Mouse (Mus musculus) frontal cortex, adult 2 months (tissue): ENCODE measurements around the gene Nr5a1. TPM values are rescaled to one million over a fixed set of nuclear protein-coding genes. Genes with fewer than 3 reads are reported as not detected.

Experiments
- DNase-seq, 2 experiments: peaks; one replicate each; pipeline ENCODE4 v3.0.0; 2022; ENCODE audit warnings: low spot score in 1 of 2; ENCODE audit errors: extremely low spot score in 1 of 2
- polyA plus RNA-seq: library from polyadenylated mRNA; depleted of rRNA; stranded (reverse); fragments of >200 nt; gene quantifications from 2 replicates; pipeline ENCODE4 v1.2.3, GENCODE M21; 2012

Nr5a1 gene
- polyA plus RNA-seq, 1 experiment = 0.06 TPM

DNA sequence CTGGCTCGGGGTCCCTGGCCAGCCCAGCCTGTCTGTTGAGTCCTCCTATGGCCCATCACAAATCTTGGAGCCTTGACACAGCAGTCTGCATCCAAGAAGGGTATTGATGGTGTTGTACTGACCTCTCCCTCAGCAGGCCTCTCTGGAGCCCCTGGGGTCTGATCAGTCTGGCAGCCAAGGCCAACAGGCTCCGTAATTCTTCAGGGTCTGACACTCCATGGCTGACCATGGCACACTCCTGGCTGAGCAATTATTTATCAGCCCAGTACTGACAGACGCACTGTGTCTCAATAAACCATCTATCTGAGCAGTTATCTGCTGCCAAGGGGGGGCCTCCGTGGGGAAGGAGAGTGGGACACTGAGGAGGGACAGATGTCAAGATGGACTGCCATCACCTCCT lies 9.3 kb downstream of the Nr5a1 start:
- no peak for DNase-seq

DNA sequence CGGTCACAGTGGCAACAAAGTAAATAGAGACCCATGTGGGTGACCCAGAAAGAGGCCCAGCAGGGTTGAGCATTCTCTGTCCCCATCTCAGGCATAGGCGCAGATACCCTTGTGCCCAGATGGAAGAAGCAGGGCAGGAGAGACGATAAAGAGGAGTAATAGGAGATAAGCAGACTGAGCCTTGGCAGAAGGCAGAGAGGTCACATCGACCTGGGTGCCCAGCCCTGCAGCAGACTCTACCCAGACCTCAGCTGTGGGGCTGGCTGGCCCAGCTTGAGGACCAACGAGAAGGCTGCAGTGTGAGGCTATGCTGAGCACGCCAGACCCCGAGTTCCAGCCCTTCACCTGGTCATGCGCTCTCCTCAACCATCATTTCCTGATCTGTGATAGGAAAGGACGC lies 10.0 kb downstream of the Nr5a1 start:
- no peak for DNase-seq

DNA sequence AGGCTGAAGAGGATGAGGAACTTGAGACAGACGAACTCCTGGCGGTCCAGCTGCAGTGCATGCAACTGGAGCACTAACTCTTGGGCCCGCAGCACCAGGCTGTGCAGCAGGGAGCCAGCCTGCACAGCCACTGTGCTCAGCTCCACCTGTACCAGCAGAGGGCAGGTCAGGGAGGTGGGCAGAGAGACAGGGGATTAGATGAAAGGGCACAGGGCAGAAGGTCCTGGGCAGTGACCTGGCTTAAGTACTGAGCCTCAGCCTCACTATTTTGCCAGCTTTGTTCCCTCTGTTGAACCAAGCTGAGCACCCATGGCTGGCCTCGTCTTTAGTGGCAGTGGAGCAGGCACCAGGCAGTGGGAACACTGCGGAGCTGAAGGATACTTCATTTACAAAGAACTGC lies 14.2 kb downstream of the Nr5a1 start:
- no peak for DNase-seq

DNA sequence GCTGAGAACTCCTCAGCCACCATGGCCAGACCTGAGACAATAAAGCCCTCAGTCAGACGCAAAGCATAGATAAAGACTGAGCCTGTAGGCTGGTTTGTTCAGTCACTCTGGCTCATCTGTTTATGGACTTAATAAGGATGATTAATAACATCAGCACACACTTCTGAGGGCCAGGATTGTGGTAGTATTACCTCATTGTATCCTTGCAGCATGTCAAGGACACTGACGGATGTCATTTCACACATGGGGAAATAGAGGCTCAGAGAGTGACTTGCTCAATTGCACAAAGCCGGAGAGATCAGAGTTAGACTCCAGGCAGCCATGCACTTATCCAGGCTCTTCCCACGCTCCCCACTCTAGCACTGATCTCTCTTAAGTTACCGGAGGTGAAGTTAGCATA lies 15.7 kb downstream of the Nr5a1 start:
- DNase-seq = no peak

DNA sequence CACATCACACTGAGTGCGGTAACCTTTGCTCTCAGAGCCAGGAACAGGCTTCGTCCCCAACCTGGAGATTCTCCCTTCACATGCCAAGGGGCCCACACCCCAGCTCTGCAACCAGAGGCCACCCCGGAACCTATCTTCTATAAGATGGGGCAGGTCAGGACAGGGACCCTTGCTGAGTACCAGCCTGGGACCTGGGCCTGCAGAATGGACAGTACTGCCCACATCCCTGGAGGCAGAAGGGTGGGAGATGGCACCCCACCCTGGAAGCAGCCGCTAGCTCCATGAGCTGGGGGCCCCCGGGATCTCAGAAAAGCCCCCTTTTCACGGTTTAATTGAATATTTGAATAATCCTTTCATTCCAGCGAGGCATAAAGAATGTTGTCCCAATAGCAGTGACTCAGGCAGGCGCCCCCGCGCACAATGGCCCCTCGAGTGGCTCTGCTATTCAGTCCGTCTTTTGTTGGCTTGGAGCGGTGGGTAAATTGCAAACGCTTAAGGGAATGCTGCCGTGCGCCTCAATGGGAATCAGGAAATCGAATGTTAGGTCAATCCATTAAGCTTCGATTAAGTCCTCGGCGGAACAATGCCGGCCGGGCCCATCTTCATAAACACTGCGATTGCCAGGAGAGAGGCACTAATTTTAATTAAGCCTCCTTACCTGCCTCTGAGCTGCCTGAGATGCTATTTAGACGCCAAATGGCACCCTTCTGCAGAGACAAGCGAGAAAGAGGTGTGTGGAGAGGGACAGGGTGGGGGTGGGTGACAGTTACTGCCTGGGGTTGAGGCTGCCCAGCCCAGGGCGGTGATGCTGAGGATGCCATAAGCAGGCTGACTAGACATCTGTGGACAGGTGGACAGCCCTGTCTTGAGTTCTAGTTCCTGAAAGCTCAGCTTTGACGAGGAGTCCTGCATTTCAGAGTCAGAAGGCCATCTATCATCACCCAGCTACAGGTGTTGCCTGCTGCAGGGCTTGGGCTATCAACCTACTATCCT lies 16.9 kb downstream of the Nr5a1 start:
- DNase-seq = no peak

DNA sequence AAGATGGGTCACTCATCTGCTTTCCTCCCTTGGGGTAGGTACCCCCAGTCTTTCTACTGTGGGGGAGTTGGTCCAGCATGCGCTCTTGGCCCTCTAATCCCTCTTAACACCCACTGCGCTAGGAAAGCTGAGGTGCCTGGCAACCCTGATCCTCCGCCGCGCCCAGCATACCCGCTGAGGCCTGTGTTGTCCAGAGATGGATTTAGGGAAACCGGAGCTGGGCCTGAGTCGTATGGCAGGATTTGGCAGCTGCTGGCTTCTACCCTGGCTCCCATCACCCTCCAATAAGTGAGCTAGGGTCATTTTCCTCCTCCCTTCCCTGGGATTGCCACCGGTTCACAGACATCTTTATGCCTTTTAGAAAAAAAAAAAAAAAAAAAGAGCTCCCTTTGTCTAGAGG lies 18.6 kb downstream of the Nr5a1 start:
- DNase-seq = no peak

DNA sequence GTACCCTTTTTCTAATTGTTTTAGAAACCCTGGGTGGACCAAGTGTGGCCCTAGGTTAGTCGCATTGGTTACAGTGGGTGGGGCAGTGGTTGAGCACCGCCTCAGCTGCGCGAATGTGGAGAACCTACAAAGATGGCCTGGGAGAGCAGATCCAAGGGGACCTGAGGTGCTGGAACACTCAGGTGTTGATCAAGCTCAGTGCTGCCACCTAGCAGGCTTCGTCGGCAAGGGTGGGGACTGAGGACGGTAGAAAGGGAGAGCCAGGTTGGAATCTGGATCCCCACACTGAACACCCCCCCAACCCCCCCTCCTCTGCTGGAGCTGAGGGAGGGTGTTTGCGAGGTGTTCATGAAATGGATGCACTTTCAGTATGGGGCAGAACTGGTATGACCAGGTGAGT lies 22.8 kb downstream of the Nr5a1 start:
- DNase-seq = peak in 1 of 2 experiments; percentile 45

DNA sequence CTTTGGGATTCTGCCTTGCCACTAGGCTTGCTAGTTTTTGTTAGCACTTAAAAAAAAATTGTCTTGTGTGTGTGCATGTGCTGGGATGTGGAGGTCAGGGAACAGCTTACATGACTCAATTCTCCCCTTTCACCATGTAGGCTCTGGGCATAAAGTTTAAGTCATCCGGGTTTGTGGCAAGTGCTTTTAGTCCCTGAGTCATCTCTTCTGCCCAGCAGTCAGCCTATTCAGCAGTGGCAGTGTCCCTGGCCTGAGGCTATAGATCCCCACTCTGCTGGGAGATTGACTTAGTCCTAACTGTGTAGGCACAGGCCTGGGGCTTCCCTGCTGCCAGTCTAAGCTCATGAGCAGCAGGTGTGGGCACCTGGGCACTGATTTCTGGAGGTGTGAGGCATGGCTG lies 24.5 kb downstream of the Nr5a1 start:
- DNase-seq = no peak

DNA sequence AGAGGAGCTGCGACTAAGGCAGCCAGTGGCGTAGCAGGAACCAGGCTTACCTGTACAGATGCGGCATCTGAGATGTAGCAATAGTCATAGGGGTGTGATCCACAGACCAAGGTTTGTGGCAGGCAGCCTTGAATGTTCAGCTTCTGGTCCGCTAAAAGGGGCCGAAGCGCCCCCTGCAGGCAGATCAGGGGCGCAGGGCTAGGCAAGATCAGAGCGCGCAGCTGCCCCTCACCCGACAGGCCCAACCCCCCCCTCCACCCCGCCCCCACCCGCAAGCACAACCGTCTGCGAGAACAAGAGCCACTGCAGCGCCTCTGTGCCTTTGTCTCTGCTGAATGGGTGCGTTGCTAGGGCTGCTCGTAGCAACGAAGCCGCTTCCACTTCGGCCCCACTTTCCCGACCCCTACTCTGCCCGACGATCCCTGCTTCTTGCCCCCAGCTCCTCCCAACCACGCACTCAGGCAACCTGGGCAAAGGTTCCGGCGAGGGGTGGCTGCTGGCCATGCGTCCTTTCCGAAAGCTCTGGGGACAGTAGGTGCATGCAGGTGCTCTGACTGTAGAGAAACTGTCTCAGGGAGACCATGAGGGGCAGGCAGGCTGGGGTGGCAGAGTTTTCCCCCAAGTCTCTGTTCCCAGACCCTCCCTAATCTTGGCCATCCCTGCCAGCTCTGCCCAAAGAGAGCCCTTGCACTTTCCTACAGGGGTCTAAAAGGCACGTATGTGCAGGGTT lies 25.4 kb downstream of the Nr5a1 start:
- DNase-seq = peak in 1 of 2 experiments; percentile 58

DNA sequence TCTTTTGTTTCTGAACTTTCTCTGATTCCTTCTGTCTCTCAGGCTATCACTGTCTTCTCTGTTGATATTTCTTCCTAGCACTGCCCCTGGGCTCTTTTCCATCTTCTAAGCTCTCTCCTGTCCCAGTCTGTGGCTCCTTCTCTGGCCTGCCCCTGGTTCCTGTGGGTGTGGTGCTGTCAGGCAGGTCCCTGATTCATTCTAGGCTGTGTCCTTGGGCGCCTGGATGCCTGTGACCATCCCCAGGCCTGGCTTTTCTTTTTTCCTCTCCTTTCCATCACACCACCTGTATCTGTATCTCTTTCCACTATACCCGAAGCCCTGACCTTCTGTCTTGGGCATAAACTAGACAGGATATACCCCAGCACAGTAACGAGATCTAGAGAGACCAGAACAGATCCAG lies 28.6 kb downstream of the Nr5a1 start:
- DNase-seq = no peak

DNA sequence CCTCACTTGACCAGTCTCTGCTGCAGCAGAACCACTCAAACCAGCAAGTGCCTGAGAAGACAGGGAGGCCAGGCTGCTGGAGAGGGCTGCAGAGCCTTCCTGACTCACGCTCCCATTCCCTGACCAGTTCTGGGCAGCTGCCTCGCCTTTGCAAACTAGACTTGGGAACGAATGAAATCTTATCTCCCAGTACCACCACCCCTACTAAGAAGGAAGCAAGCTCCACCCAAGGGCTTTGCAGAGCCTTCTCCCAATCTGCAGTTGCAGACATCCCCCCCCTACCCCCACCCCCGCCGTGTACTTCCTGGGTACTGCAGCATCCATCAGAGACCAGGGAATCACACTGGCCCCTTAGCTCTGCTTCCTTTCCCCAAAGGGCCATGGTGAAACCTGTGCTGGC lies 31.3 kb downstream of the Nr5a1 start:
- no peak for DNase-seq

DNA sequence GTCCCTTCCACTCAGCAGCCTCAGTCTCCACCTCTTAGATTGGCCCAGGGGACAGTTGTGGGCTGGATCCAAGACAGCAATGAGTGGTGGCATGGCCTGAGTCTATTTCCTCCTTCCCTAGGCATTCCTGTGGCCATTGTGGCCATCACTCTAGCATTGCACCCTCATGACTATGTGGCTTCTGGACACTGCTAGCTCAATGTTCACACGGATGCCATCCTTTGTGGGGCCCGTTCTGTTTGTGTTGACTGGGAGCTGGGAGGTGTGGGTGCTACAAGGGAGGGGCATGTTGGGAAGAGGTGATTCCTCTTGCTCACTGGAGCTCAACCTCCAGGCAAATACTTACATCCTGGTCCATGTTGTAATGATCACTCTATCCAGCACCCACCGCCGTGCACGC lies 32.1 kb downstream of the Nr5a1 start:
- DNase-seq = no peak

DNA sequence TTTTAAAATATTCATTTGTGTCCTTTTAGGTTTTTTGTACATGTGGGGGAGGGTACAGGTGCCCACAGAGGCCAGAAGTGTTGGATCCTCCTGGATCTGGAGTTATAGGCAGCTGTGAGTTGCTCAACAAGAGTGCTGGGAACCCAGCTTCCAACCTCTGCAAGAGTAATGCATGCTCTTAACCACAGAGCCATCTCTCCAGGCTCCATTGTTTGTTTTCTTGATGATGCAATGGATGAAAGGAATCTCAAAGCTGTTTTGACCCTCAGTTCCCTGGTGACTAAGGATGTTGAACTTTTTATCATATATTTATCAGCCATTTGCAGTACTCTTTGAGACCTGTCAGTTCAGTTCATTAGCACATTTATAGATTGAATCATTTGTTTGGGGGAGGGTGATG lies 35.4 kb downstream of the Nr5a1 start:
- no peak for DNase-seq

DNA sequence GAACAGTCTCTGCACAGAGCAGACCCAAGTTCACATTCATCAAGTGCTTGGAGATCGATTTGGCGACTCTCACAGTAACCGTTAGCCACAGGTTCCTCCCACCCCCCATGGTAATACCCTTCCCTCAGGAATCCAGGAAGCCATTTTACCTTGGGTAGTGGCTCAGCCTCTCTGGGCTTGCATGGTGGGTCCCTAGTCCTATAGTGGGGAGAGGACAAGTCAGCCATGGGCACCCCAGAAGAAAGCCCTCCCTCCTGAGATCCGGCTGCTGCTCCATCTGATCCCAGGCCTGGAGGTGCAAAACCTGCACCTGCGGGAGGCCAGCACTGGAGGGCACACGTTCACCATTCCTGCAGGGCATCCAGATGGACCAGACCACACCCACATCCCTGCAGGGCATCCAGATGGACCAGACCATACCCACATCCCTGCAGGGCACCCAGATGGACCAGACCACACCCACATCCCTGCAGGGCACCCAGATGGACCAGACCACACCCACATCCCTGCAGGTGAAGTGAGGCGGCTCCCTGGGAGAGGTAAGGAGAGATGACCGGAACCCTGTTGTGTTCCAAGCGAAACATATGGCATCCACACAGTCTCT lies 38.9 kb downstream of the Nr5a1 start:
- DNase-seq = no peak

DNA sequence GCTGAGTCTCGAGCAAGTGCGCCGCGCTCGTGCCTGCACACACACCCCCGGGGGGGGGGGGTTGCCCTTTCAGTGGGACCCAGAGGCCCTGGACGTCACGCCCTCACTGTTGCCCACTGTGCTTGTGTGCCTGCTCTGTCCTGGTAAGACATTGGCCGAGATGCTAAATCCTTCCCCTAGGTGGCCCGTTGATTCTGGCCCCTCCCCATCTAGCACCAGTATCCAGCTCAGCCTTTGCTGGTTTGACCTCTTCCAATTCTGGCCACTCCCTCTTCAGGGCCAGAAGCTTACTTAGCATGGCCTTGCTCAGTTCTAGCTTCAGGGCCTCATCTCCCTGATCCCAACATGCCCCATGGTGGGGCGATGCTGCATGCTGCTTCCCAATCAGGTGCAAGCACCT lies 41.8 kb downstream of the Nr5a1 start:
- DNase-seq = no peak

DNA sequence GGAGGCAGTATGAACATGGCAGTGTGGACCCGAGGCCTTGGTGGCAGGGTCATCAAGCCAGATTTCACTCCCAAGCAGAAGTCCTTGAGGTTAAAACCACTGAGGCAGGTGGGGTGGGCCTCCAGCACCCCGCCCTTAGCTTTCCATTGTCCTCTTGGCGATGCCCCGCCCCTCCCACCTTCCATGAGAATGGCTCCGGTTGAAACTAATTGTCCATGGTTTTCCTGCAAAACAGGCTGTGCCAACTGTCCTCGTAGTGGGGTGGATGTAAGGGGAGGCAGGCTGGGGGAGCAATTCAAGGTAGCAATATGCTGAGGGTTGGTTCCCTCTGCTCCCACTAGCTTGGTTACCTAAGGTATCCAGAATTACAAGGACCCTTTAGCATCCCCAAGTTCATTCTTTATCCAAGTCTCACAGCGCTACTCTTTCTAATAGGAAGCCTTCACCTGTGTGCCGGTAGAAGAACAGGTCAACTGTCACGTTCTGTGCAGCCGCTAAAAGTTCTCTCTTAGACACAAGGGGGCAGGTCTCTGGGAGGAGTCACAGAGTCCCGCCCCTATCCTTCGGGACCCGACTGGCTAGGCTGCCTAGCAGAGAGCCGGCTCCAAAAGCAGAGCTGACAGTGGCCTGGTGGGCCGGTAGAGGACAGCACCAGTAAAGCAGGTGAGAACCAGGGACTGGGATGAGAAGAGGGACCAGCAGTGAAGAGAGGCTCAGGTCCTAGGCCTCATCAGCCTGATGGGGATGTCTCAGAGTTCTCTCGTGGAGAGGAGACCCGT lies 45.4 kb downstream of the Nr5a1 start:
- DNase-seq = no peak

DNA sequence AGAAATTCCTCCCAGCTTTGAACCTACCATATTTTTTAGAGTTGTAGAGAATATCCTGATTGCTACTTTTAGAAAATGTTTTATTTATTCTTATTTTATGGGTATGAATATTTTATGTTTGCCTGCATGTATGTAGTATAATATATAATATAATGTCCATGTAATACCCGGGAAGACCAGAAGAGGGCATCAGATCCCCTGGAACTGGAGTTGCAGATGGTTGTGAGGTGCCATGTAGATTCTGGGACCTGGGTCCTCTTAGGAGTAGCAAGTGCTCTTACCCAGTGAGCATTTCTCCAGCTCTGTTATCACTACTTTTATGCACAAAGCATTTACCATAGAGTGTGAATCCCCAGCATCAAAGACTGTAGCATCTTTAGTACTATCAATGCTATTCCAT lies 52.9 kb downstream of the Nr5a1 start:
- peak in 1 of 2 experiments; percentile 31 for DNase-seq

DNA sequence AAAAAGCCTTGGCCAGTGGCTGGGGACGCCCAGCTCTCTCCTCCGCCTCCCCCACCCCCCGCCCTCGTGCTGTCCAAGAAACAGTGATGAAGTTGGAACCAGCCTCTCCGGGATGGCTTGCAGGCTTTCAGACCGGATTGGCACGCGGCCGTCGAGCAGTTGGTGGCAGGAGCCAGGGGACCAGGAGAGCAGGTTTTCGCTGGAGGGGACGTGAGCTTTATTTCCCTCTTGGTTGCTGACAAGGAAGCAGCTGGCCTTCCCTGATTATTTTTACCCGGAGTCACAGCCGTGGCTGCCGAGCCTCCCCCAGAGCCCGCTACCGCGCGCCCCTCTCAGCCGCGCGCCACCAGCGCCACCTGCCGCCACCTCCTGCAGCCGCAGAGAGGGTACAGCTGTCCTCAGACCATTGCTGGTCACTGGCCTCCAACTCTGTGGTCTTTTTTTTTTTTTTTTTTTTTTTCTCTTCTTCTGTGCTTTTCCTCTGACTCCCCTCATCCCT lies 56.0 kb downstream of the Nr5a1 start:
- DNase-seq = peak; percentile 20 to 81

DNA sequence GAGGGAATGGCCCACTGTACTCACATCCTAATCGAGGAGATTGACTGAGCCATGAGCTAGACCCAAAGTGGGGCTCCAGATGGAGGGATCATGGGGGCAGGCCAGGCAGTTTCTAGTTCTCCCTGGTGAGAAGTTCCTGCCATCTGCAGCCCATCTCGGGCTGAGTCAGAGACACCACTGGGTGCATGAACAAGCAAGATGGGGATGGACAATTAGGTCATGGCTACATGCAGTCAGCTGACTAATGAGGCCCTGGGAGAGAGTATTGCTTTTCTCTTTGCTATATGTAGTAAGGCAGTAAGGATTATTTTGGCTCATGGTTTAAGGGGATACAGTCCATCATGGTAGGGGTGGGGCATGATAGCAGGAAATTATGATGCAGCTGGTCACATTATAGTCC lies 60.6 kb downstream of the Nr5a1 start:
- no peak for DNase-seq

DNA sequence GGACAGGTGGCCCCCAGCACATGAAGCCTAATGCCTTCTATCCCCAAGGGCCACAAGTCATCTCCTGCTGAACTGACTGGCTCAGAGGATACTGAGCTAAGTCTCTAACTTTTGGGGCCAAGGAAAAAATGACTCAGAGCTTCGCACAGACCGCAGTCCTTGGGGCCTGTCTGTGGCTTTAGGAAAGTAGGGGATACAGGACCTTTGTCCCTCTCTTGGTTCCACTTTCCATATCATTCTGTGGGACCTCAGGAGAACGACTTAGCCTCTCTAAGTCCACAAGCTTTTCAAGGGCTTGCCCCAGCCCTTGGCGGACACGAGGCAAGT lies 61.1 kb downstream of the Nr5a1 start:
- DNase-seq = no peak
